Mouse (Mus musculus) mouse trophoblast stem cell (cell line): ENCODE results near the gene Gm20696.

ENCODE experiments used
- in situ Hi-C, 2 experiments: fragments of 300-500 bp; cut with MseI, MboI; formaldehyde crosslinking; loops; 2 replicates in 1 of 2; 3 replicates in 1 of 2; pipeline ENCODE4 v1.15.1; 2025

Gene Gm20696

GRCm38 (mm10) chr6:99284019-99284418, 382.6 kb downstream of the Gm20696 start:
- in situ Hi-C loops, result no loop called here

DNA sequence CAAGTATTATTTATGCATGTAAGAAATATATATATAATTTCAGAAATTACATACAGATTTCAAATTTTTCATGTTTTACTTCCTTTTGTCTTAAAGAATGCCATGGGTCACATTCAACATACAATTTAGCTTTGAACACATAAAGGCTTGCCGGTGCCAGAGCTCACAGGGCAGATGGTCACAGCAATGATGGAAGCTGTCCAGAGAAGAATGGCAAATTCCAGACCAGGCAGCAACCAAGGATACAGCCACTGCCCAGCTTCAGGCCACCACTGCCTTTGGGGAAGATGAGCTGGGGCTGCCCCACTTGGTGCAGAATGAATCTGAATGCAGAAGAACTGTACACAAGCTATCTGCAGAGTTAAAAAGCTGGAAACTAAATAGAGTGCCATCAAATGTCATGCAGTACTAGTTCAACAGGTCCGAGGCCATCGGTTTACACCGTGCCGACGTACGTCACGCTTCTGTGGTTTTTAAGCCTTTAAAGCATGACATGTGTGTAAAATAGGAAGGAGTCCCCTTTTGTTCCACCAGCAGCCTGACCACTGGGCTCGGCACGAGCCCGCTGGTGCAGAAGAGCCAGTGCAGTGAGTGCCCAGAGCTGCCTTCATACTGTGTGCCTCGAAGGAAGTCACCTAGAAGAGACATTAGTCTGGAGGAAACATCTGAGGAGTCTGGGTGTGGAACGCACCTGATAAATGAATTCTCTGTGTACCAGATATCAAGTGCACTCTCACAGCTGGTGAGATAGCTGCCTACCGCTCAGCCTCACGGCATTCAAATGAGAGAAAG, 383.5 kb downstream of the Gm20696 start:
- in situ Hi-C loops, result no loop called here

DNA sequence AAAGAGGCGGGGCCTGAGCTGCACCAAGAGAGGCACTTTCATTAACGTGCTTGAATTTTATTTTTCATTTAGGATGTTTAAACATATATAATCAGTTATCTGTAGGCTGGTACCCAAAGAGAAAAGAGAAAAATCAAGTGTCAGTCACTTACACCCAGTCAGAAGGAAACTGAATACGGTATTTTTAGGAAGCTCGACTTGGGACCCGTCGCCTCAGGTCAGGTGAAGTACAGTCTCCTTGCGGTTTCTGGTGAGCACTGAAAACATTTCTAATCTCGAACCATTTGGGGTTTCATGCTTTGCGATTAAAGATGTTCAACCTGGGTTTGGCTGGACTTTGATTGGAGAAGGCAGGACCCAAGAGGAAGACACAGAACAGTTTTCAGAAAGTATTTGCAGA, 385.2 kb downstream of the Gm20696 start:
- in situ Hi-C loops, result no loop called here

GRCm38 (mm10) chr6:99280619-99281018, 386.0 kb downstream of the Gm20696 start:
- in situ Hi-C loops, result no loop called here

DNA sequence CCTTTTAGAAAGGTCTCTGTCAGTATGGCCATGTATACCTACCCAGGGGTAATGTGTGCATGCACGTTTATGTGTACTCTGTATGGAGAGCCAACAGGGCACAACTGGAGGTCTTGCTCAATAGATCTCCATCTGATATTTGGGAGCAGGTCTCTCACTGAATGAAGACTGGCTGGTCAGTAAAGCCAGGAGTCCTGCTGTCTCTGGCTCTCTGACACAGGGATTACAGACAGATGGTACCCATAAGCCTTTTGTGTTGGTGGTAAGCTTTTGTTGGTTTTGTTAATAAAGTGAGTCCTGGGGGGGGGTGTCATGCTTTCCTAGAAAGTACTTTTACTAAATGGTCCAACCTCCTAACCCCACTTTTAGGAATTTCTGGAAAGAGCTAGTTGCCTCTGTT, 389.3 kb downstream of the Gm20696 start:
- in situ Hi-C loops, result no loop called here

- in situ Hi-C loops, result no loop called here
These were observed 390.3 kb downstream of the Gm20696 start for GRCm38 (mm10) chr6:99276297-99276653.

DNA sequence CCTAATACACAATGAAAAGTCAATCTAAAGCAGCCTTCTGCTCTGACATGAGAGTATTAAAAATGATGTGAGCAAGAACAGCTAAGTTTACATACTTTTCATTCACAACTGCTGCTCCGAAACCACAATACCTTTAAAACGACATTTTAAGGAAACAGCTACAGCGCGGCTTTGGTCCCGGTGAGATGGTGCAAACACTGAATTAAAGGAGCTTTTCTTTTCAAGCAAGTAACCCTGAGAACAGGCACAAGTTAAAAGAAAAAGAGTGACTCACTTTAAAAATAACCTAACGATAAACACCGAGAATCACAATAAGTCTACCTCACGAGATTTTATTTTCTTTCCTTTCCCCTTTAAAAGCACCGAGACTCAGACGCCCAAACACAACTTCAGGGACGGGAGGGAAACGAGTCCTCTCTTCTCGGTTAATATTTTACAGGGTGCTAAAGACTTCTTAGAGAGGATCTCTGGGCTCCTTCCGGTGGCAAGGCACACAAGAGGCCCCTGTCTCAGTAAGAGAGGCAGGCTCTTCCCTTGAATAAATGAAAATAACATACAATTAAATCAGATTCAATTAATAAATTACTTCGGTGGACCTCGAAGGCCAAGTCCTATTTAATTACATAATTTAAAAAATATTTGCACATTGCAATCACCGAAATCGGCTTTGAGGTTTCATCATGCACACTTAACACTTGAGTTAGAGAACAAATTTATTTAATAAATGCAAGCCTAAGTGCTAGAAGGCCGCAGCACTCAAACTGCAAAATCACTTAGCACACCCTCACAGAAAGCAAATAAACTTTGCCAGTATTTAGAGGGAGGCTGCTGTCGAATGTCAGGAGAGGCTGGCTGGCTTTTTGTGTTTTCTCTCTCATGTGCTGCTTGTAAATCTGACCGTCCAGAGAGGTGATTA, 391.0 kb downstream of the Gm20696 start:
- in situ Hi-C loops, result no loop called here

DNA sequence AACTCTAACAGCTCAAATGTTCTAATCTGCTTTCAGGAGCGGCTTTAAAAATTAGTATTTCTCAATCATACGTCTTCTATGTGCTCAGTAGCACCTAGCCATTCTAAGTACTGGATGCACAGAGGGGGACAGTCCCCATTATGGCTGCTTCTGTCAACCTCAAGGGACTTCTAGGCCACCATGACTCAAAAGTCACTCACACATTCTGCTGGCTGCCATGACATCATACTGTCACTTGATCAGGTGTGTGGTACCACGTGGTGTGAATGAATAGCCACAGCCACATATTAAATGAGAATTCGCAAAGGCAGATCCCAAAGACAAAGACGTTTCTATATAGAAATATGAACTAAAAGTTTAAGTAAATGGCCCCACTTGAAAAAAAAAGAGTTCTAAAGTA, 391.9 kb downstream of the Gm20696 start:
- in situ Hi-C loops, result no loop called here

DNA sequence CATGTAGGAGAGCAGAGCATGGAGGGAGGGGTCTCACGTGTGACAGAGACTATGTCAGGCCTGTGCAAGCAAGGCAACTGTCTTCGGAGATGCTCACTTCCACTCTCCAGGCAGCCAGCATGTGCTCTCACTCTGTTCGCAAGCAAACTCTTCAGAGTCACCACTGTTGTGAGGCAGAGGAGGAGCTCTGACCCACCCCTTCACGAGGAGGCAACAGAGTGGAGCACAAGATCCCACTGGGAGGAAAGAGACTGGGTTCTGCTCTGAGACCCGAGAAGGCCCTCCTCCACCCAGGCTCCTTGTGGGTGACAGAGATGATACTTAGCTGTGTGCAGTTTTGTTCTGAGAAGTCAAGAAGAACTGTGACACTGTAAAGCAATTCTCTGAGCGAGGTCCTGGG, 392.4 kb downstream of the Gm20696 start:
- in situ Hi-C loops, result no loop called here

DNA sequence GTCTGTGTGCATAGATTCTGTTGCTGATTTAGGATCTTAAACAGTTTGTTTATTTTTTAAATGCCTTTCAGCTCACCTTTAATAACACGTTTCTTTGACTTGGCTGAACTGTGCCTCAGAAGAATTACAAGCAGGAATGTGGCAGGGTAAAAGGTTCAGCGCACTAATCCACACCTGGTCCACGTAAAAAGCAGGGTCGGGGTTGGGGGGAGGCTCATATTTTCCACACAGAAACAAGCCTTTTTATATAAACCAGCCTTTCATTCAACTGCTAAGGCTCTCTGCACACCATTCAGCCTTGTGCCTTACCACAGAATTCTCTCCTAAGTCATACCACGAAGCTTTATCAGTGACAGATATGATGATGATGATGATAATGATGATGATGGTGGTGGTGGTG, 393.4 kb downstream of the Gm20696 start:
- in situ Hi-C loops, result no loop called here

- in situ Hi-C loops, result no loop called here
These were observed 394.4 kb downstream of the Gm20696 start for GRCm38 (mm10) chr6:99272174-99272573.

- in situ Hi-C loops, result no loop called here
These were observed 394.9 kb downstream of the Gm20696 start for GRCm38 (mm10) chr6:99271741-99272140.

GRCm38 (mm10) chr6:99269921-99270320, 396.7 kb downstream of the Gm20696 start:
- in situ Hi-C loops, result no loop called here

DNA sequence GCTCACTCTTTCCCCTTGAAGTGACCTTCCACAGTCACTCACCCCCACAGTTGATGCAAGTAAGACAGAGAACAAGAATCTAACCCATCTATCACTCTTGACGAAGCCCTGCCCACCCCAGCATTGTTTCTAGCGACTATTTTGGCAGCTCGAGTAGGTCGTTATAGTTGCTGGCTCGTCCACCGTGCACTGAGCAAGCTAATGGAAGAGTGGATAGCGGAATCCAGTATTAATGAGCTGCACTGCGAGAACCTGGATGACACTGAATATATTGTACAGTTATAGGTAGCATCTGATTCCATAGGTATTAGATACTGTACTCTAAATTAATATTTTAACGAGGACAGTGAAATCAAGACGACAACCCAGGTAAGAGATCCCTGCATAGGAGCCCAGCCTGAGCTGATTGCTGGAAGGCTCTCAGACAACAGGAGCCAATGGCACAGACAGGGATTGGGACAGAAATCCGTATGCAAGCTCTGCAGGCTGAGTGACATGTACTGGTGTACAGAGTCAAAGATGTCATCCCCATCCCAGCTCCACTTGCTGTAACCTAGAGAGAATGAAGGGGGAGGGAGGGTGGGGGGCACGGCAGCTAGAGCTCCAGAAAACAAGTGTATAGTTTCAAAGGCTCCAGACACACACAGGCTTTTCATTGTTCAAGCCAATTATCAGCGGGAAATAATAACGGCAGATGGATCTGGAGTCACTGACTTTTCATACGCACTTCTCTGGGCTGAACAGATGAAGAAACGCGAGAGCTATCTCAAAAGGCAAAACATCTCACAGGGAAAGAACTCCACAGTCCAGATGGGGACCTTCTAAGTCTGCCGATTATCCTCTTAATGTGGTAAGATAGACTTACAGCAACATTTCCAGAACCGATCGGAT, 398.2 kb downstream of the Gm20696 start:
- in situ Hi-C loops, result no loop called here

DNA sequence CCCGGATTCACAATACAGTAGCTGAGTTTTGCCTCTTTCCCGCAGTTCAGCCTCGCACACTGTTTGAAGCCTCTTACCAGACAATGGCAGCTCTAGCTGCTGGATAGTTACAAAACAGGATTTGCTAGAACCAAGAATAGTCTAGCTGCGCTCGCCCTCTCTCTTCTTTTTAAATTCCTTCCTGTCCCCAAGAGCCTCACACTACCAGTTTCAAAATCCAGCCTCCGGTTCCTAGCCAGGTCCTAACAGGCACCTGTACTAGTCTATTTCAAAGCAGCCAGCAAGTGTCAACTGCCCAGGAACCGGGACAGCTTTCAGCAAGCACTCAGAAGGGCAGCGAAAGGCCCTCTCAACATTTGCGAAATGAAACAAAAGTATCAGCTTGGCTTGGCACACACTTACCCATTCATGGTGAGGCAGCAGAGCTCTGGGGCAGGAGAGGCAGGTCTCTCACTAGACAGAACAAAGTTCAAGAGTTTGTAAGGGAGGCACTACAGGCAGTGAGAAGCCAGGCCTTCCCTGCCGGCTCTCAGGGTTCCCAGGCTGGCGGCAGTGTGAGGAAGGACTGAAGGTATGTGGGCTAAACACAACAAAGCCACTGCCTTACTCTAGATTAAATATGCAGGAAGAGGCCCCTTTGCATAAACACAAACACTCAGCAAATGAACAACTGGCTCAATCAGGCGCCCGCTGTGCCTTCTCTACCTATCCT, 400.5 kb downstream of the Gm20696 start:
- in situ Hi-C loops, result no loop called here

DNA sequence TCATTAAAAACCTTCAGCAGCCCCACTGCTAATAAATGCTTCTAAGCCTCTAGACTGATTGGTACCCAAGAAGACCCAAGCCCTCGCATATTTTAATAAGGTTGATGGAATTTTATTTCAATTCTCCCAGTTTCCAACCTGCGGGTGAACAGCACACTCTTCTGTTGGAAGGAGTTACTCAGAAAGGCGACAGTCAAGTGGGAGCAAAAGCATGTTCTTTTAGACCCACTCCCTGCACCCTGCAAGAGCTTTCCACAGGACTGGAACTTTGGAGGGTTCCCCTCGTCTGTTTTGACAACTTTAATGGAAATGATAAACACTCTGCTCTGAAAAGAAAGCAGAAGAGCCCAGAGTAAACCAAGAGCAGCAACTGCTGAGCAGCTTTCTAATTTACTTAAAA, 401.4 kb downstream of the Gm20696 start:
- in situ Hi-C loops, result no loop called here

GRCm38 (mm10) chr6:99264192-99265093, 402.2 kb downstream of the Gm20696 start:
- in situ Hi-C loops, result no loop called here

GRCm38 (mm10) chr6:99263886-99264185, 402.8 kb downstream of the Gm20696 start:
- in situ Hi-C loops, result no loop called here

GRCm38 (mm10) chr6:99263061-99263885, 403.3 kb downstream of the Gm20696 start:
- in situ Hi-C loops, result no loop called here
